Mouse (Mus musculus) olfactory bulb, adult 2 months (tissue): ENCODE measurements around the gene Grid2. TPM values are rescaled to one million over a fixed set of nuclear protein-coding genes. Genes with fewer than 3 reads are reported as not detected.

Experiments
- H3K27ac ChIP-seq: fragments of 200-500 bp; 2 replicates; pipeline ENCODE4 v1.5.1; 2012; ENCODE audit warnings: low read depth, low read length; ENCODE audit not compliant: insufficient read depth
- H3K4me1 ChIP-seq: fragments of 200-500 bp; 2 replicates; pipeline ENCODE4 v1.6.1; 2012; ENCODE audit warnings: low read length; ENCODE audit not compliant: control insufficient read depth, insufficient read depth
- H3K4me3 ChIP-seq: fragments of 200-500 bp; 2 replicates; pipeline ENCODE4 v1.5.1; 2012; ENCODE audit warnings: mild to moderate bottlenecking, low read depth, low read length, moderate library complexity; ENCODE audit not compliant: insufficient read depth
- CTCF ChIP-seq: fragments of 200-500 bp; IDR thresholded peaks from 2 replicates; pipeline ENCODE4 v1.5.1; 2012; ENCODE audit warnings: low read depth, mild to moderate bottlenecking, low read length, moderate library complexity; ENCODE audit not compliant: insufficient read depth
- POLR2A ChIP-seq: fragments of 200-500 bp; IDR thresholded peaks from 2 replicates; pipeline ENCODE4 v1.6.1; 2012; ENCODE audit warnings: mild to moderate bottlenecking, low read depth, low read length, moderate library complexity; ENCODE audit not compliant: insufficient read depth
- WGBS: fragments of 180-500 bp; shearing (Covaris S2); methylation state at CpG from one replicate; pipeline ENCODE4 v1.1.7; 2018; 5-methylcytosine and 5-hydroxymethylcytosine counted together
- polyA plus RNA-seq: library from polyadenylated mRNA; stranded (reverse); fragments of >200 nt; gene quantifications from 2 replicates; pipeline ENCODE4 v1.2.4, GENCODE M21; 2012; ENCODE audit warnings: low replicate concordance; ENCODE audit not compliant: missing spikeins, insufficient read depth, insufficient read length

The Grid2 gene
- polyA plus RNA-seq, 1 experiment: not detected

DNA sequence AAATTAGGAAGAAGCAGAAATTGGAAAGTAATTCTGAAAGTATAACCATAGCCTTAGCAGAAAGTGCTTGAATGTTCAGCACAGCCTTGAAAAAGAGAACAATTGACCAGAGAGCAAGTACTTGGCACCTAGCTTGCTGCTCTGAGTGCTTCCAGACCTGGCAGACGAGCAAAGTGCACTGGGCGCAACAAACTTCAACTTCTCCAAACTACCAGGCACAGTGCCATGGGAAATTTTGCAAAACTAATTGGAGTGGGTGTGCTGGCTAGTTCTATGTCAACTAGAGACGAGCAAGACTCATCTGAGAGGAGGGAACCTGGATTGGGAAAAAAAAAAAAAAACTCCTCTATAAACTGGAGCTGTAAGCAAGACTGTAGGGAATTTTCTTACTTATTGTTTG lies 980.7 kb downstream of the Grid2 start:
- TF ChIP-seq POLR2A (no peak), CTCF (no peak)
- Histone ChIP-seq H3K4me1 (no peaks in the 10 kb centered on the region), H3K27ac (no peak overlapping the region), H3K4me3 (no peak overlapping the region)
- 51% methylated on average over 3 of the region's 3 CpGs for WGBS

DNA sequence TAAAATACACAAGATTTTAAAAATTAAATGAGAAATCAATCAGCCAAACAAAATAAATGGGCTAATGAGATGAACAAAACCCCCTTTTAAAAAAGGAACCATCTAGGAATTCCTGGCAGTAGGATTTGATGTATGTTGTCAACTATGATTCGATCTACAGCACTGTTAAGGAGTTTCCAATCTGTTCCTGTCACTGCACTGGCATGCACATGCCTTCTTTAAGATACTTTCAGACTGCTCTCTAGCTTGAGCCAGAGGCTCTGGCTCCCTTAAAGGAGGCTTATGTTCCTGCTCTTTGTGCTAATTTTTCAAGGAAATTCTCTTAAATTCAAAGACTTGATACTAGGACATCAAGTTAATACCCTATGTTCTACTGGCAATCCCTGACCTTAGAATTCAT lies 984.9 kb downstream of the Grid2 start:
- no peak for TF ChIP-seq POLR2A
- no peak for TF ChIP-seq CTCF
- no peaks in the 10 kb centered on the region for H3K4me1 ChIP-seq
- H3K27ac ChIP-seq: no peak overlapping the region
- 78% methylated on average over 1 of the region's 1 CpGs for WGBS
- H3K4me3 ChIP-seq: no peak overlapping the region

DNA sequence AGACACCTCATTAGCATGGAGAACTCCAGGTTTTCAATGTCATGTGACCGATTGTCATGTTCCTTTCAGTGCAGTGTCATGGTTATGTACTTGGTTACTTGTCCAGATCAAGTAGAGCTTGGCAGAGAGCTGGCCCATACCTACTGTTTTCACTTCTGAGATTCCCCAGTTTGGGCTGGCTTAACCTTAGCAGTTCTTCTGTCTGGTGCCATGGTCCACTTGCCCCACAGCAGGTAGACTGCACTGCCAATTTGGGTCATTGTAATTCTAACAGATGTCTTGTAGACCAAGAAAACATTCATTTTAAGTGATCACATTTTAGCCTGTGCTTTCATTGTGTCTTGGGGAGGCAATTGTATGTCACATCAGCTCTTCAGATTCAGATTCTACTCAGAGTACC lies 990.3 kb downstream of the Grid2 start:
- Histone ChIP-seq H3K27ac (no peak overlapping the region), H3K4me1 (no peaks in the 10 kb centered on the region), H3K4me3 (no peak overlapping the region)
- TF ChIP-seq CTCF (no peak), POLR2A (no peak)
- WGBS: 91% methylated on average over 1 of the region's 1 CpGs

DNA sequence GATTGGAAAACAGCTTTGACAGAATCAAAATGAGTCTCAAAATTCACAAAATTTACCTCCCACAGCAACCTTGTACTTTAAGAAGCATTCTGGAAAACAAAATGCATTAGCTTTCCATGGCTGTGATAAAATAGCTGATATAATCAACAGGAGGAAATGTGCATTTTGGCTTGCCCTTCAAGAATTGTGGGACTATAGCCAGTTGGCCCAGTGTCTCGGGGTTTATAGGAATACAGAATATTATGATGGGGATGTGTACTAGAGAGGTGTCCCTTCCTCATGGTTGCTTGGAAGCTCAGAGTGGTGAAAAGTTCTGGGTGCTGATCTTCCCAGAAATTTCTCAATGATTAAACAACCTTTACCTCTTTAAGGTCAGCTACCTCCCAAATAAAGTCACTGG lies 995.4 kb downstream of the Grid2 start:
- H3K4me3 ChIP-seq: no peak overlapping the region
- TF ChIP-seq CTCF: no peak
- no peak for TF ChIP-seq POLR2A
- H3K27ac ChIP-seq: no peak overlapping the region
- WGBS: 67% methylated on average over 1 of the region's 1 CpGs
- H3K4me1 ChIP-seq: no peaks in the 10 kb centered on the region

DNA sequence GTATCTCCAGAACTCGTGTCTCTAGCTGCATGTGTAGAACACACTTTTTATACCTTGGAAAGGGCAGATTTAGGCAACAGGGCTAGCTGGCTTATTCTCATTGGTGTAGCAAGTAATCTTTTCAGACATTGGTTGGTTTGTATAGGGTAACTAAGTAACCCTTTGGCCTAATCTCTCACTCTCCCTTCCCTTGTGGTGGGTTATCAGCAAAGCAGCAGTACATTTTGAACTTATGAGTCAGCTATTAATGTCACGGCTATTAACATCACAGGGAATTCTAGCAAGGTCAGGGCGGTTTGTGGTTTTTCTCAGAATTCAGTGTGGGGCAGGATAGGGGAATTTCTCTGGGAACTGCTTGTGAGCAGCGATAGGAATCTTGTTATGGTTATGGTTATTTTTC lies 1007.8 kb downstream of the Grid2 start:
- TF ChIP-seq CTCF: no peak
- TF ChIP-seq POLR2A: no peak
- no peak overlapping the region for H3K27ac ChIP-seq
- 96% methylated on average over 4 of the region's 4 CpGs for WGBS

DNA sequence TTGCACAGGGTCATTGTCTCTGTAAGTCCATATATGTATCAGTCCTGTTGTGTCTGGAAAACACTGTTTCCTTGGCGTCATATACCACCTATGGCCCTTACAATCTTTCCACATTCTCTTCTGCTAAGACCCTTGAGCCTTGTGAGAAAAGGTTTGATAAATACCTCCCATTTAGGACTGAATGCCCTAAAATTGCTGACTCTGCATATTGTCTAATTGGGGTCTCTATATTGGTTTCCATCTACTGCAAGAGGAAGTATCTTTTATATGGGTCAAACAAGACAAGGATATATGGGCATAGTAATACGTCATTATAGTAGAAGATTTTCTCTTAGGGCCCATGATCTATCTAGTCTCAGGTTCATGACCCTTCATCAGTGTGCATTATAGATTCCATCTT lies 1008.5 kb downstream of the Grid2 start:
- no peak for TF ChIP-seq POLR2A
- WGBS: 99% methylated on average over 2 of the region's 2 CpGs

More for the DNA sequence above, 1007.8 kb downstream of the Grid2 start:
- Histone ChIP-seq H3K4me3 (no peak overlapping the region), H3K4me1 (no peaks in the 10 kb centered on the region)

DNA sequence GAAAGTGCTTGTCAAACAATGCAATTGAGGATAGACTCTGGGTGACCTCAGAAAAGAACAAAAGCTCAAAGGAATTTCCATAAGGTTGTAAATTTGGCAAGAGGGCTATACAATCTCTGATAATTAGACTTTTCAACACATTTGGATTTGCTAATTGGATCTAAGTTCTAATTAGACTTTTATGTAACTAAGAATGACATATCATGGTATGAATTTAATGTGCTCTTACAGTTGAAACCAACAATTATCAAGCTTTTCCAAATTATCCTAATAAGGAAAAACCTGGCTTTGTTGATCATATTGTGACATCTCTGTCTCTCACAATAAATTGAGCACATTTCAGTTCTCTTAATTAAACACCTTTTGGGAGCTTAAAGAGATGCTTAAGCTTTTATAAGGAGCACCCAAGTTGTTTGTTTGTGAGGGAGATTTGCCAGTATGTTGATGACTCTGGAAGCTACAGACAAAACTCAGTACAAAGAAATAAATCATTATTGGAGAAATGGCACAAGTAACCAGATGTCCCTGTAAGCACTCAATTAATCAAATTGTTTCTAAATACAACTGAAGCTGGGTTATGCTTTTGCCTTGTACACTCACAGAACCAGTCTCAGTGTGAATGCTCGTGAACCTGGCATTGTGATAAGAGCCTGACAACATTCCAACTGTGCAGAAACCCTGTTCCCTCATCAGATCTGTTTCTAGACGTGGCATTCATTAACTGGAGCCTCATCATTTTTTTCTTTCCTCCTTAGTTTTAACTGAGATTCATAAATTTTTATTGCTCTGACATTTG lies 1018.8 kb downstream of the Grid2 start:
- WGBS: 37% methylated on average over 2 of the region's 2 CpGs
- Histone ChIP-seq H3K27ac (no peak overlapping the region), H3K4me1 (no peaks in the 10 kb centered on the region), H3K4me3 (no peak overlapping the region)
- TF ChIP-seq POLR2A (no peak), CTCF (no peak)

More for the DNA sequence above, 1008.5 kb downstream of the Grid2 start:
- Histone ChIP-seq H3K27ac (no peak overlapping the region), H3K4me1 (no peaks in the 10 kb centered on the region), H3K4me3 (no peak overlapping the region)

DNA sequence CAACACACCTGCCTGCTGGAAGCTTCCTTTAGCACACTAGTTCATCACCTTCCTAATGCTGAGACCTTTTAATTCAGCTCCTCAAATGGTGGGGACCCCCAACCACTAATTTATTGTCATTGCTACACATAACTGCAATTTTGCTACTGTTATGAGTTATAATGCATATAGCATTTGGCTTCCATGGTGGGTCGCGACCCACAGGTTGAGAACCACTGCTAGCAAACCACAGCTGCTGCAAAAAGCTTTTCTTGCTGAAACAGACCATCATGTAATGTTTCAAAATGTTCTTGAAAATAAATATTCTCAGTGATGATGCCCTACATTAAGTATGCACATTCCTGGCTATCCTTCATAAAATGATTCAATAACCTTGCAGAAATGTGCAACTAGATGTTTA lies 1024.3 kb downstream of the Grid2 start:
- TF ChIP-seq POLR2A (no peak), CTCF (no peak)
- Histone ChIP-seq H3K27ac (no peak overlapping the region), H3K4me1 (no peaks in the 10 kb centered on the region), H3K4me3 (no peak overlapping the region)
- WGBS: 95% methylated on average over 2 of the region's 2 CpGs

DNA sequence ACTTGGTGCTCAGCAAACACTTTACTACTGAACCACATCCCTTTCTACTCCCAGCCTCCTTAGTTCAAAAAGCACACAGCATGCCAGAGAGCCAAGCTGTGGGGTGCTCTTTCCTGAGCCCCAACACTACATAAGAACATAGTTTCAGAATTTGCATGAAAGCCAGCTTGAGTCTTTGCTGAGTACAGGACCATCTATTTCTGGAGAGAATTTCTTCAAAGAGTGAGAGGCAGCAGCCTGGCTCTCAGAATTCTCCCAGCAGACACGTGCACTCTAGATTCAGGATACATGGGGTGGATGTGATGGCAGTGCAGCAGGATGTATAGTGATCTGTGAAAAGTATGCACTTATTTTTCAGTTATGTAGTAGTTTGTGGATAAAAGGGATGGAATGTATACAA lies 1038.1 kb downstream of the Grid2 start:
- Histone ChIP-seq H3K4me1 (no peaks in the 10 kb centered on the region), H3K27ac (no peak overlapping the region), H3K4me3 (no peak overlapping the region)
- 95% methylated on average over 1 of the region's 1 CpGs for WGBS
- TF ChIP-seq CTCF: no peak
- TF ChIP-seq POLR2A: no peak

DNA sequence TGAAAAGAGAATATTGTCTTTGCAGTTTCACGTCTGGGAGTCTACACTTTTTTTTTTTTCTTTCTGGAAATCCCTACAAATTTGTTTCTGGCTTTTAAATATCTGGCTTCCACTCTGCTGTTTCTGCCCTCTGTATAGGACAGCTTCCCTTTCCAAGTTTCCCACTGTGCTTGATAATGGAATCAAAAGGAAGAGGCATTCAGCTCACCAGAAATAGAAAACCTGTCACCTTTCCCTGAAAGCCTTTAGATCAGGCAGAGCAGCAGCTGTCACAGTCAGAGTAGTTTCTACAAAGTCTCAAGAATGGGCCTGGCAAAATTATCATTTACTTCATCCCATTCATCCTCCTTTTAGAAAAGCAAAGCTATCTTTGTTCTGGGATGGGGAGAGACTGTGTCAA lies 1042.0 kb downstream of the Grid2 start:
- H3K4me3 ChIP-seq: no peak overlapping the region
- H3K4me1 ChIP-seq: no peaks in the 10 kb centered on the region
- H3K27ac ChIP-seq: no peak overlapping the region
- TF ChIP-seq POLR2A (no peak), CTCF (no peak)
- 64% methylated on average over 1 of the region's 1 CpGs for WGBS
